Mouse (Mus musculus) myocyte (in vitro differentiated cells): Measurements from ENCODE around the gene Igsf9b.

Experiments
- POLR2A ChIP-seq: IDR thresholded peaks from one replicate; pipeline ENCODE4 v1.6.1; 2011; ENCODE audit warnings: low read depth, mild to moderate bottlenecking, control low read depth, moderate library complexity; ENCODE audit not compliant: insufficient read length
- USF1 ChIP-seq: IDR thresholded peaks from one replicate; pipeline ENCODE4 v1.6.1; 2011; ENCODE audit warnings: low read depth, mild to moderate bottlenecking, control low read depth, moderate library complexity

GRCm38 (mm10) chr9:27321267-27321666, 22.3 kb downstream of the Igsf9b start:
- TF ChIP-seq USF1 (no peak), POLR2A (no peak)
